Mouse (Mus musculus) Muller cell, postnatal 12 days (primary cell): Measurements from ENCODE around the gene Gm16506.
"Not testable (repeated sequence)": the region's sequence is repeated elsewhere in the genome, so short reads cannot be mapped to it uniquely, and the experiment has no call there.

ENCODE experiments used
- DNase-seq: peaks from one replicate; pipeline ENCODE4 v3.0.0-alpha.2; 2015; ENCODE audit errors: inconsistent ontology term

Gm16506 gene

DNA sequence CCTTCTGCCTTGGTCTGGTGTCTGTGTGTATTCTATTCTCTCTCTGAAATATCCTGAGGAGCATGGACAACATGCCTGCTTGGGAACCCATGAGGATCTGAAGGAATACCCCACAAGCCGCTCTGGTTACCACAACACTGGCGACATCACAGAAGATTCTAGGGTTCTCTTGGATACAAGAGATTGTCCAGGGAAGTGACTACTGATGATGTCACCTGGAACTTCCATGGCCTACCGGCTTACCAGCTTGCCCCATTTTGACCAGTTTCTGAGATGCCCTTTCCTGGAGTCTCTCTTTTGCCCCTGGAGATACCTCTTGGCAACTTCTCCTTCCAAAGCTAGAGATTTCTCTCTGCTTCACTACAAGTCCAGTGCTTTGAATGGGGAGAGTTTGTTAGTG lies at the start of gene Gm16506:
Gm16506 (minus strand) TSS at position 101 of the 400 bp plus-strand sequence.
- DNase-seq: not testable (repeated sequence)

DNA sequence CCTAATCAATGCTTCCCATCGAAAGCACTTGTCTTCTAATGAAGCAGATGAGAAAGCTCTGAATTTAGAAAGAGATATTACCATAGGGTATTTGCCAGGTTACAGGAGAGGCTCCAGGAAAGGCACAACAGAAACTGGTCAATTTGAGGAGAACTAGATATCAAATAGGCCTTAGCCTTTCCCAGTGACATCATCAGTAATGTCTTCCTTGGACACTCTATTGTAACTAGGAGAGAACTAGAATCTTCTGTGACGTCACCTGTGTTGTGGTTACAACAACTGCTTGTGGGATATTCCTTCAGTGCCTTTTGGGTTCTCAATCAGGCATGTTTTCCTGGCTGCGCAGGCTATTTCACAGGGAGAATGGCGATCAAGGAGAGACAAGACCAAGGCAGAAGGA lies 20.3 kb upstream of the Gm16506 start, which contains the start of gene Gm6526:
Gm6526 (plus strand) TSS at position 301 of the 400 bp plus-strand sequence.
- not testable (repeated sequence) for DNase-seq

DNA sequence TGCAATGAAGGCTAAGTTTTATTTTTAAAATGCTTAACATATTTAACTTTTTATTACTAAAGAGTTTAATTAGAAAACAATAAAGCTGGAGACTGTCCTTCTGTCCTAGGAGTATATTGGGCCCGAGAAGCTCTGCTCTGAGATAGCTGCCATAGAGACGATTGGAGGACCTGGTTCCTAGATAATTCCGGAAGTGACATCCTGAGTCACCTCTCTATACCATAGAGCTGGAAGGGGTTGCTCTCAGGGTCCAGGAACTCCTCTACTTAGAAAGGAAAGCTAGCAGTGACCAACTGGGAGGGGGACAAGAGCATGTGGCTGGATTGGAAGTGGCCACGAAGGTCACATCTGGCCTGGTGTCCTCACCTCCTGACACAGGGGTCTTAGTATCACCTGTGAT lies 29.7 kb downstream of the Gm16506 start, which contains the start of gene Gm7324:
Gm7324 (plus strand) TSS at position 208 of the 400 bp plus-strand sequence.
- not testable (repeated sequence) for DNase-seq

DNA sequence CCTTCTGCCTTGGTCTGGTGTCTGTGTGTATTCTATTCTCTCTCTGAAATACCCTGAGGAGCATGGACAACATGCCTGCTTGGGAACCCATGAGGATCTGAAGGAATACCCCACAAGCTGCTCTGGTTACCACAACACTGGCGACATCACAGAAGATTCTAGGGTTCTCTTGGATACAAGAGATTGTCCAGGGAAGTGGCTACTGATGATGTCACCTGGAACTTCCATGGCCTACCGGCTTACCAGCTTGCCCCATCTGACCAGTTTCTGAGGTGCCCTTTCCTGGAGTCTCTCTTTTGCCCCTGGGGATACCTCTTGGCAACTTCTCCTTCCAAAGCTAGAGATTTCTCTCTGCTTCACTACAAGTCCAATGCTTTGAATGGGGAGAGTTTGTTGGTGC lies 50.2 kb downstream of the Gm16506 start, which contains the start of gene Gm8165:
Gm8165 (minus strand) TSS at position 101 of the 400 bp plus-strand sequence.
- DNase-seq: not testable (repeated sequence)
